Mouse (Mus musculus): ENCODE results near the gene Tpst2. TPM values are rescaled to one million over a fixed set of nuclear protein-coding genes. Genes with fewer than 3 reads are reported as not detected.

Tpst2 gene
- total RNA-seq (2021): 100 to 1,000 TPM; 198 to 275 TPM
- long read RNA-seq, experiment 1, transcript Tpst2-202 (6 exons, 1,741 nt): minor isoform, 13 of 448 reads
- long read RNA-seq, experiment 1, transcript Tpst2-201 (7 exons, 1,835 nt): major isoform, 319 of 448 reads
- long read RNA-seq, experiment 1, partial matches to known transcripts: 49 of 448 reads
- long read RNA-seq, experiment 1, other reads (novel, unspliced or antisense): 67 of 448 reads
- long read RNA-seq, experiment 2, transcript Tpst2-201 (7 exons, 1,835 nt): major isoform, 93 of 131 reads
- long read RNA-seq, experiment 2, partial matches to known transcripts: 13 of 131 reads
- long read RNA-seq, experiment 2, other reads (novel, unspliced or antisense): 22 of 131 reads

GRCm38 (mm10) chr5:112276267-112276873 is at the start of gene Tpst2:
Gene Tpst2, plus strand, starts transcription at chr5:112276691.
- peak; percentile 100 for DNase-seq

- DNase-seq: peak; percentile 37 to 44
Observed at GRCm38 (mm10) chr5:112227354-112227753, 49.1 kb upstream of the Tpst2 start.

GRCm38 (mm10) chr5:112227898-112228239 is 48.6 kb upstream of the Tpst2 start:
- DNase-seq: no peak

GRCm38 (mm10) chr5:112228240-112229076 is 48.0 kb upstream of the Tpst2 start:
- no peak for DNase-seq

GRCm38 (mm10) chr5:112235806-112236205 is 40.7 kb upstream of the Tpst2 start:
- DNase-seq: no peak

GRCm38 (mm10) chr5:112236631-112237030 is 39.9 kb upstream of the Tpst2 start:
- DNase-seq: no peak

GRCm38 (mm10) chr5:112237439-112237838 is 39.1 kb upstream of the Tpst2 start:
- no peak for DNase-seq

- no peak for DNase-seq
Observed at GRCm38 (mm10) chr5:112237866-112238570, 38.5 kb upstream of the Tpst2 start.

- no peak for DNase-seq
Observed at GRCm38 (mm10) chr5:112238781-112239482, 37.6 kb upstream of the Tpst2 start.

- peak; percentile 90 to 92 for DNase-seq
Observed at GRCm38 (mm10) chr5:112240761-112241160, 35.7 kb upstream of the Tpst2 start.

GRCm38 (mm10) chr5:112241849-112242248 is 34.6 kb upstream of the Tpst2 start:
- DNase-seq: no peak

- DNase-seq: peak; percentile 55 to 57
Observed at GRCm38 (mm10) chr5:112242361-112242778, 34.1 kb upstream of the Tpst2 start.

GRCm38 (mm10) chr5:112243041-112243440 is 33.5 kb upstream of the Tpst2 start:
- DNase-seq: peak; percentile 36 to 42

- DNase-seq: no peak
Observed at GRCm38 (mm10) chr5:112243539-112244274, 32.8 kb upstream of the Tpst2 start.

- no peak for DNase-seq
Observed at GRCm38 (mm10) chr5:112244275-112244562, 32.3 kb upstream of the Tpst2 start.

GRCm38 (mm10) chr5:112244890-112245615 is 31.4 kb upstream of the Tpst2 start:
- DNase-seq: no peak

- no peak for DNase-seq
Observed at GRCm38 (mm10) chr5:112247399-112247798, 29.1 kb upstream of the Tpst2 start.

- peak; percentile 68 to 74 for DNase-seq
Observed at GRCm38 (mm10) chr5:112249106-112249505, 27.4 kb upstream of the Tpst2 start.

- DNase-seq: peak; percentile 58 to 66
Observed at GRCm38 (mm10) chr5:112252400-112252799, 24.1 kb upstream of the Tpst2 start, which contains the start of gene Cryba4. Gene Cryba4, minus strand, starts transcription at chr5:112252518.

GRCm38 (mm10) chr5:112253169-112253568 is 23.3 kb upstream of the Tpst2 start:
- DNase-seq: peak; percentile 71 to 74
